Mouse (Mus musculus) MEL (cell line): ENCODE data around the gene Zfp398. TPM values are rescaled to one million over a fixed set of nuclear protein-coding genes. Genes with fewer than 3 reads are reported as not detected.

ENCODE experiments used
- DNase-seq: peaks from one replicate; pipeline ENCODE4 v3.0.0; 2011; ENCODE audit warnings: low read depth, low spot score
- H3K27ac ChIP-seq: 2 replicates; pipeline ENCODE4 v1.5.1; 2012; ENCODE audit warnings: low read depth, mild to moderate bottlenecking, control low read depth, low read length, moderate library complexity; ENCODE audit not compliant: control insufficient read depth
- H3K27me3 ChIP-seq, 2 experiments: fragments of 150-350 bp in 1 of 2; sonication (generic) in 1 of 2; 2 replicates each; pipeline ENCODE4 v1.6.1; 2012; ENCODE audit warnings: low read length in 2 of 2, mild to moderate bottlenecking in 2 of 2, improper control_type of control experiment in 1 of 2, moderate library complexity in 1 of 2; ENCODE audit not compliant: insufficient read depth in 2 of 2, control insufficient read depth in 1 of 2
- H3K36me3 ChIP-seq, 2 experiments: 2 replicates each; pipeline ENCODE4 v1.6.1; 2012 to 2014; ENCODE audit warnings: low read length in 2 of 2, improper control_type of control experiment in 1 of 2, inconsistent platforms in 1 of 2, mild to moderate bottlenecking in 1 of 2; ENCODE audit not compliant: insufficient read depth in 2 of 2, control insufficient read depth in 1 of 2
- H3K4me1 ChIP-seq, 2 experiments: fragments of 150-350 bp in 1 of 2; sonication (generic) in 1 of 2; 2 replicates each; pipeline ENCODE4 v1.6.1; 2012; ENCODE audit warnings: low read length in 2 of 2, improper control_type of control experiment in 1 of 2, mild to moderate bottlenecking in 1 of 2; ENCODE audit not compliant: insufficient read depth in 2 of 2, control insufficient read depth in 1 of 2
- H3K4me3 ChIP-seq, 2 experiments: fragments of 150-350 bp in 1 of 2; sonication (generic) in 1 of 2; 2 replicates each; pipeline ENCODE4 v1.5.1; 2012; ENCODE audit warnings: low read depth in 2 of 2, low read length in 2 of 2, mild to moderate bottlenecking in 2 of 2, moderate library complexity in 2 of 2, control low read depth in 1 of 2, improper control_type of control experiment in 1 of 2; ENCODE audit not compliant: control insufficient read depth in 1 of 2, insufficient read depth in 1 of 2
- H3K79me2 ChIP-seq: 2 replicates; pipeline ENCODE4 v1.6.1; 2012; ENCODE audit warnings: mild to moderate bottlenecking, low read length, moderate library complexity; ENCODE audit not compliant: control insufficient read depth, poor library complexity, insufficient read depth
- H3K9ac ChIP-seq: 2 replicates; pipeline ENCODE4 v1.6.1; 2012; ENCODE audit warnings: low read depth, mild to moderate bottlenecking, control low read depth, low read length, moderate library complexity; ENCODE audit not compliant: control insufficient read depth, poor library complexity, severe bottlenecking
- H3K9me3 ChIP-seq: fragments of 150-350 bp; sonication (generic); replicated peaks from 2 replicates; pipeline ENCODE4 v1.6.1; 2012; ENCODE audit warnings: mild to moderate bottlenecking, low read length, improper control_type of control experiment, moderate library complexity; ENCODE audit not compliant: insufficient read depth
- BHLHE40 ChIP-seq: IDR thresholded peaks from 2 replicates; pipeline ENCODE4 v1.6.1; 2012; ENCODE audit warnings: low read depth, mild to moderate bottlenecking, inconsistent platforms, low read length, improper control_type of control experiment, borderline replicate concordance
- CHD2 ChIP-seq: IDR thresholded peaks from 2 replicates; pipeline ENCODE4 v1.6.1; 2011; ENCODE audit warnings: low read length, improper control_type of control experiment
- CTCF ChIP-seq, 3 experiments: IDR thresholded peaks in 2 of 3; conservative IDR thresholded peaks in 1 of 3; 2 replicates each; pipeline ENCODE4 v1.5.1; 2011 to 2012; ENCODE audit warnings: low read length in 3 of 3, low read depth in 2 of 3, mild to moderate bottlenecking in 2 of 3, improper control_type of control experiment in 1 of 3, inconsistent platforms in 1 of 3, mixed read lengths in 1 of 3, moderate library complexity in 1 of 3; ENCODE audit not compliant: control insufficient read depth in 1 of 3, insufficient read depth in 1 of 3, poor library complexity in 1 of 3, severe bottlenecking in 1 of 3
- E2F4 ChIP-seq: IDR thresholded peaks from 2 replicates; pipeline ENCODE4 v1.6.1; 2011; ENCODE audit warnings: low read depth, low read length, improper control_type of control experiment, borderline replicate concordance
- ELF1 ChIP-seq: IDR thresholded peaks from 2 replicates; pipeline ENCODE4 v1.6.1; 2014; ENCODE audit warnings: low read depth, mild to moderate bottlenecking, inconsistent platforms, low read length, improper control_type of control experiment, moderate library complexity
- EP300 ChIP-seq, 2 experiments: IDR thresholded peaks; 2 replicates each; pipeline ENCODE4 v1.6.1; 2011; ENCODE audit warnings: improper control_type of control experiment in 2 of 2, low read length in 2 of 2, low read depth in 1 of 2, mild to moderate bottlenecking in 1 of 2
- ETS1 ChIP-seq: IDR thresholded peaks from 2 replicates; pipeline ENCODE4 v1.6.1; 2012; ENCODE audit warnings: low read depth, mild to moderate bottlenecking, inconsistent platforms, low read length, improper control_type of control experiment, moderate library complexity
- GABPA ChIP-seq: IDR thresholded peaks from 2 replicates; pipeline ENCODE4 v1.6.1; 2012; ENCODE audit warnings: low read depth, mild to moderate bottlenecking, inconsistent platforms, low read length, improper control_type of control experiment, moderate library complexity
- HCFC1 ChIP-seq: IDR thresholded peaks from 2 replicates; pipeline ENCODE4 v1.6.1; 2012; ENCODE audit warnings: low read depth, mild to moderate bottlenecking, inconsistent platforms, low read length, improper control_type of control experiment, moderate library complexity
- JUND ChIP-seq: IDR thresholded peaks from 2 replicates; pipeline ENCODE4 v1.6.1; 2011; ENCODE audit warnings: low read depth, mild to moderate bottlenecking, improper control_type of control experiment, low read length
- KAT2A ChIP-seq: conservative IDR thresholded peaks from 2 replicates; pipeline ENCODE4 v1.6.1; 2012; ENCODE audit warnings: low read depth, low read length, improper control_type of control experiment, inconsistent platforms
- MAFK ChIP-seq: IDR thresholded peaks from 2 replicates; pipeline ENCODE4 v1.6.1; 2011; ENCODE audit warnings: low read depth, mild to moderate bottlenecking, low read length, improper control_type of control experiment, borderline replicate concordance
- MAZ ChIP-seq: IDR thresholded peaks from 2 replicates; pipeline ENCODE4 v1.6.1; 2012; ENCODE audit warnings: low read depth, mild to moderate bottlenecking, inconsistent platforms, low read length, improper control_type of control experiment
- MEF2A ChIP-seq: IDR thresholded peaks from 2 replicates; pipeline ENCODE4 v1.6.1; 2014; ENCODE audit warnings: low read depth, mild to moderate bottlenecking, inconsistent platforms, low read length, improper control_type of control experiment; ENCODE audit not compliant: poor library complexity, insufficient replicate concordance, severe bottlenecking; ENCODE audit errors: extremely low read depth
- MXI1 ChIP-seq: IDR thresholded peaks from 2 replicates; pipeline ENCODE4 v1.6.1; 2011; ENCODE audit warnings: mild to moderate bottlenecking, low read depth, low read length, improper control_type of control experiment
- NELFE ChIP-seq: IDR thresholded peaks from 2 replicates; pipeline ENCODE4 v1.6.1; 2011; ENCODE audit warnings: low read depth, low read length, improper control_type of control experiment
- NRF1 ChIP-seq: IDR thresholded peaks from 2 replicates; pipeline ENCODE4 v1.6.1; 2014; ENCODE audit warnings: low read depth, mild to moderate bottlenecking, inconsistent platforms, low read length, improper control_type of control experiment, moderate library complexity; ENCODE audit not compliant: poor library complexity, insufficient read depth, severe bottlenecking
- POLR2A ChIP-seq, 2 experiments: IDR thresholded peaks; 2 replicates each; pipeline ENCODE4 v1.6.1; 2011 to 2012; ENCODE audit warnings: low read length in 2 of 2, mild to moderate bottlenecking in 2 of 2, control low read depth in 1 of 2, improper control_type of control experiment in 1 of 2, low read depth in 1 of 2, moderate library complexity in 1 of 2; ENCODE audit not compliant: control insufficient read depth in 1 of 2, insufficient read depth in 1 of 2, poor library complexity in 1 of 2
- POLR2AphosphoS5 ChIP-seq: IDR thresholded peaks from 2 replicates; pipeline ENCODE4 v1.6.1; 2012; ENCODE audit warnings: low read depth, borderline replicate concordance, mild to moderate bottlenecking, inconsistent platforms, low read length, moderate library complexity, mixed read lengths
- RCOR1 ChIP-seq: IDR thresholded peaks from 2 replicates; pipeline ENCODE4 v1.6.1; 2012; ENCODE audit warnings: low read depth, mild to moderate bottlenecking, inconsistent platforms, low read length, improper control_type of control experiment
- SIN3A ChIP-seq: IDR thresholded peaks from 2 replicates; pipeline ENCODE4 v1.6.1; 2012; ENCODE audit warnings: low read length, improper control_type of control experiment, inconsistent platforms
- SMC3 ChIP-seq: IDR thresholded peaks from 2 replicates; pipeline ENCODE4 v1.6.1; 2011; ENCODE audit warnings: low read depth, low read length, improper control_type of control experiment
- TBP ChIP-seq: IDR thresholded peaks from 2 replicates; pipeline ENCODE4 v1.8.0; 2011; ENCODE audit warnings: low read depth, low read length, improper control_type of control experiment
- TCF12 ChIP-seq: IDR thresholded peaks from 2 replicates; pipeline ENCODE4 v1.6.1; 2014; ENCODE audit warnings: low read depth, mild to moderate bottlenecking, inconsistent platforms, low read length, improper control_type of control experiment, moderate library complexity
- UBTF ChIP-seq: IDR thresholded peaks from 2 replicates; pipeline ENCODE4 v1.6.1; 2012; ENCODE audit warnings: low read depth, mild to moderate bottlenecking, inconsistent platforms, low read length, improper control_type of control experiment, moderate library complexity, borderline replicate concordance; ENCODE audit not compliant: insufficient read depth
- USF2 ChIP-seq, 2 experiments: IDR thresholded peaks; 2 replicates each; pipeline ENCODE4 v1.6.1; 2011 to 2012; ENCODE audit warnings: improper control_type of control experiment in 2 of 2, low read length in 2 of 2, borderline replicate concordance in 1 of 2, inconsistent platforms in 1 of 2, low read depth in 1 of 2, mild to moderate bottlenecking in 1 of 2; ENCODE audit not compliant: insufficient read depth in 1 of 2
- ZC3H11A ChIP-seq: IDR thresholded peaks from 2 replicates; pipeline ENCODE4 v1.6.1; 2012; ENCODE audit warnings: low read depth, mild to moderate bottlenecking, inconsistent platforms, low read length, improper control_type of control experiment
- ZKSCAN1 ChIP-seq: IDR thresholded peaks from 2 replicates; pipeline ENCODE4 v1.6.1; 2012; ENCODE audit warnings: low read depth, mild to moderate bottlenecking, inconsistent platforms, low read length, improper control_type of control experiment, moderate library complexity
- ZNF384 ChIP-seq: IDR thresholded peaks from 2 replicates; pipeline ENCODE4 v1.6.1; 2012; ENCODE audit warnings: low read depth, mild to moderate bottlenecking, inconsistent platforms, low read length, improper control_type of control experiment
- polyA plus RNA-seq, 2 experiments: library from polyadenylated mRNA; stranded (reverse) in 1 of 2; unstranded in 1 of 2; fragments of >175 nt in 1 of 2; fragments of >200 nt in 1 of 2; gene quantifications; 2 replicates each; pipeline versions ENCODE4 v1.2.1 to v1.2.4; 2012; ENCODE audit warnings: low replicate concordance in 2 of 2, low read depth in 1 of 2; ENCODE audit not compliant: insufficient read length in 2 of 2, insufficient read depth in 1 of 2, missing spikeins in 1 of 2
- total RNA-seq: library from RNA; depleted of rRNA; stranded (reverse); fragments of 300-350 nt; gene quantifications from 2 replicates; pipeline ENCODE4 v1.2.3, GENCODE M21; 2012

Zfp398 gene
- total and polyA plus RNA-seq, 3 experiments: 4.7 to 9.5 TPM; not detected in 1

DNA sequence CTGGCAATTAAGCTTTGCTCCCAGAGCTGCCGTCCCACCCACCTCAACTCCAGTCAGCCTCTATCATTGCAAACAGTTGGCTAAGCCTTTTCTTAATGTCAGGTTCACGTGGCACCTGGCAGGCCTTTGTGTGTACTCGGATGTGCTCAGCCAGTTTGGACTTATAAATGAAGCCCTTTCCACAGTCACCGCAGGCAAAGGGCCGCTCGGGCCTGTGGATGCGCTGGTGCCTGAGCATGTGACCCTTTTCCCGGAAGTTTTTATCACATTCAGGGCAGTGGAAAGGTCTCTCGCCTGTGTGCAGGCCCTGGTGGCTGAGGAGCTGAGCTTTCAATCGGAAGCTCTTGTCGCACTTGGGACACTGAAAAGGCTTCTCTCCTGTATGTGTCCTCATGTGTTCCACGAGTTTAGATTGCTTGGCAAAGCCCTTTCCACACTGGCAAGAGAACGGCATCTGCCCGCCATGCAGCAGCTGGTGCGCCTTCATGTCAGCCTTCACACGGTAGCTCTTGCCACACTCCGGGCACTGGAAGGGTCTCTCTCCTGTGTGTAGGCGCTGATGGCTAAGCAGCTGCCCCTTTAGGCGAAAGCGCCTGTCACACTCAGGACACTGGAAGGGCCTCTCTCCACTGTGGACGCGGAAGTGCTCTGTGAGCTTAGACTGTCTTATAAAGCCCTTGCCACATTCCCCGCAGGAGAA, 15.7 kb upstream of the Zfp398 start:
- no peak overlapping the region for H3K4me3 ChIP-seq
- DNase-seq: no peak
- H3K9me3 ChIP-seq: no peaks in the 10 kb centered on the region
- TF ChIP-seq RCOR1 (no peak), SMC3 (no peak), BHLHE40 (no peak), ELF1 (no peak), UBTF (no peak), POLR2AphosphoS5 (no peak), TCF12 (no peak), HCFC1 (no peak), MEF2A (no peak), ZC3H11A (no peak), KAT2A (no peak), NELFE (no peak), ZNF384 (no peak), USF2 (IDR thresholded peaks at IDR 0.05; ENCODE audit: borderline replicate concordance in 1 of 2, insufficient read depth in 1 of 2, low read depth in 1 of 2, low read length in 2 of 2) (no peak), JUND (no peak), CHD2 (no peak), ETS1 (no peak), TBP (no peak), EP300 (IDR thresholded peaks at IDR 0.05; ENCODE audit: low read depth in 1 of 2, low read length in 2 of 2) (no peak), GABPA (no peak)
- H3K79me2 ChIP-seq: no peaks in the 10 kb centered on the region
- H3K27me3 ChIP-seq: no peaks in the 10 kb centered on the region
- no peaks in the 10 kb centered on the region; a peak in 2 of 4 replicates for H3K4me1 ChIP-seq
- H3K36me3 ChIP-seq: peaks cover 0 to 9% of the 10 kb centered on the region in 2 experiments; a peak in 3 of 4 replicates
- no peak overlapping the region for H3K9ac ChIP-seq
- H3K27ac ChIP-seq: no peak overlapping the region

DNA sequence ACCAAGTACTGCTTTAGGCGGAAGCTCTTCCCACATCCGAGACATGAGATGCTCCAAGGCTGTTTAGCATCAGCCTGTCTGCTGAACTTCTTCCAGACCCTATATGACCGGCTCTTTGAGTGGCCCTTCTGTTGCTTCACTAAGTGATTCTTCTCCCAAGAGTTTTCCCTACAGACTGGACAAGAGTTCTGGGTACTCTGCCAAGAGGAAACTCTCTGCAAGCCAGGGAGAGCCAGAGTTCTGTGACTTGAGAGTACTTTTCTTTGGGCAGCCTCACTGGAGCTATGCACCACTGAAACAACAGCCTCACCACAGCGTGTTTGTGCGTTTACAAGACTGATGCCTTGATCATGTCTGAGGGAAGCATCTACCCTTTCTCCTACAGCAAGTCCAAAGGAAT, 14.2 kb upstream of the Zfp398 start:
- Histone ChIP-seq H3K9me3 (no peaks in the 10 kb centered on the region), H3K36me3 (peaks cover 0 to 9% of the 10 kb centered on the region in 2 experiments; a peak in 3 of 4 replicates), H3K4me1 (no peaks in the 10 kb centered on the region; a peak in 2 of 4 replicates), H3K9ac (no peak overlapping the region), H3K27me3 (no peaks in the 10 kb centered on the region), H3K4me3 (no peak overlapping the region), H3K27ac (no peak overlapping the region), H3K79me2 (no peaks in the 10 kb centered on the region)
- no peak for DNase-seq
- no peak for TF ChIP-seq GABPA
- TF ChIP-seq SIN3A: no peak
- TF ChIP-seq ZKSCAN1: no peak
- no peak for TF ChIP-seq SMC3
- TF ChIP-seq POLR2A (IDR thresholded peaks at IDR 0.05; ENCODE audit: control insufficient read depth in 1 of 2, insufficient read depth in 1 of 2, low read depth in 1 of 2, low read length in 2 of 2, poor library complexity in 1 of 2): no peak
- TF ChIP-seq NRF1: no peak
- no peak for TF ChIP-seq RCOR1
- TF ChIP-seq BHLHE40: no peak
- no peak for TF ChIP-seq JUND
- no peak for TF ChIP-seq MAZ
- TF ChIP-seq CTCF (IDR thresholded peaks at IDR 0.05 in 2 of 3, conservative IDR thresholded peaks at IDR 0.05 in 1 of 3; ENCODE audit: control insufficient read depth in 1 of 3, insufficient read depth in 1 of 3, low read depth in 2 of 3, low read length in 3 of 3, poor library complexity in 1 of 3, severe bottlenecking in 1 of 3): no peak
- no peak for TF ChIP-seq ZNF384
- no peak for TF ChIP-seq CHD2
- TF ChIP-seq ETS1: no peak
- no peak for TF ChIP-seq MXI1
- no peak for TF ChIP-seq UBTF
- no peak for TF ChIP-seq E2F4
- TF ChIP-seq MAFK: no peak
